ENCODE assay signal across 8 mouse cellular contexts in the genomic region with DNA sequence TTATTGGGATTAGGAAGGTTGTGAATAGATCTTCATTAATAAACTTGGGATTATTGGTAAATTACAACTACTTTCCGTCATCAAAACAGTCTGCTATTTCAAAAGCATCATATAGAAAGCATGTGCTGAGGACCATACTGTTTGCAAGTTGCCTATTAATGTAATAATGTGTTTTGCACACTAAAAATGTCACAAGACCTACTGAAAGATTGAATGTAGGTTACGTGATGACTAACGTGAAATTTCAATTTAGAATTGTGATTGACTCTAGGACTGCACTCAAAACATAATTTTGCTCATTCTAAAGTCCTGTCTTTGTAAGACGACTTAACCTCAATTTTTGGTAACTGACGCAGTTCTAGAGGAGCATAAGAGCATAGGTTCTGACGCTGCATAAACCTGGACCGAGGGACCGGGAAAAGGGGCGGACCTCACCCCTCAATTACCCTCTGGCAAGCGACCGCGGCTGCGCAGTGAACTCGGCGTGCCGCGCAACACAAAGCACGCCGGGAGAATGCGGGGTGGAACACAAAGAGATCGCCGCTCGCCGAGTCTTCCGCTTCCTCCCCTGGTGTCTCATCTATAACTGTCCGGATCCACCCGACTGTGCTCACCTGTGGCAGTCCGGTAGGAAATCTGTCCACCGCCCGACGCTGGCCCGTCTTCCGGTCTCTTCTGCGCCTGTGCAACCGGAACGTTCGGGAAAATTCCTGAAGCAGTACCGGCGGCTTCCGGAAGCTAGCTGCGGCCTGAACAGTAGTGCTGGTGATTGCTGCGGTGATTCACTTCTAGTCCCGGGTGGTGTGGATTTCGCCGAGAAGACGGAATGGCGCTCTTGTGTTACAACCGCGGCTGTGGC. TPM values are rescaled to one million over a fixed set of nuclear protein-coding genes. Genes with fewer than 3 reads are reported as not detected.
DNase-seq lines count a peak whose midpoint lies in the region; ATAC-seq and TF ChIP-seq lines count a peak whose summit lies in the region.

A gene (plus strand): TSS at position 555 of the 859 bp plus-strand sequence.

- ATAC-seq in heart, embryonic 15.5 days (replicated peaks; ENCODE audit: insufficient number of reproducible peaks, insufficient read depth, low FRiP score, low read depth), result peak; percentile 99
- peak; percentile 100 for ATAC-seq in liver, embryonic 14.5 days (ENCODE audit: insufficient read depth)
- ATAC-seq in neural tube, embryonic 11.5 days (ENCODE audit: insufficient read depth, low FRiP score, low TSS enrichment), result peak; percentile 98
- ATAC-seq in stomach, postnatal 0 days (ENCODE audit: low FRiP score, low TSS enrichment), result peak; percentile 100

- WGBS in forebrain, embryonic 10.5 days, result 4% methylated on average over 49 of the region's 49 CpGs
- 3% methylated on average over 49 of the region's 49 CpGs for WGBS in heart, embryonic 15.5 days
- 4% methylated on average over 49 of the region's 49 CpGs for WGBS in liver, embryonic 14.5 days (ENCODE audit: insufficient replicate concordance)
- 3% methylated on average over 49 of the region's 49 CpGs for WGBS in neural tube, embryonic 11.5 days
- WGBS in stomach, postnatal 0 days, result 3% methylated on average over 49 of the region's 49 CpGs

- peaks cover 13% of the 10 kb centered on the region for H3K36me3 ChIP-seq in forebrain, embryonic 10.5 days (replicated peaks)
- H3K36me3 ChIP-seq in heart, embryonic 15.5 days, result no peaks in the 10 kb centered on the region
- no peaks in the 10 kb centered on the region for H3K36me3 ChIP-seq in liver, embryonic 14.5 days (replicated peaks; ENCODE audit: control insufficient read depth, insufficient read depth, low read depth)
- no peaks in the 10 kb centered on the region for H3K36me3 ChIP-seq in neural tube, embryonic 11.5 days (ENCODE audit: control insufficient read depth, insufficient read depth, low read length)
- H3K36me3 ChIP-seq in stomach, postnatal 0 days (ENCODE audit: control insufficient read depth, insufficient read depth, low read length), result no peaks in the 10 kb centered on the region

- H3K4me1 ChIP-seq in forebrain, embryonic 10.5 days, result peaks cover 16% of the 10 kb centered on the region
- H3K4me1 ChIP-seq in heart, embryonic 15.5 days (replicated peaks), result peaks cover 8% of the 10 kb centered on the region
- H3K4me1 ChIP-seq in liver, embryonic 14.5 days (replicated peaks; ENCODE audit: control insufficient read depth in 2 of 2, insufficient read depth in 2 of 2, low read length in 1 of 2), result peaks cover 0 to 4% of the 10 kb centered on the region in 2 experiments; a peak in 2 of 4 replicates
- peaks cover 10% of the 10 kb centered on the region; the same call in 1 of the 2 replicates for H3K4me1 ChIP-seq in neural tube, embryonic 11.5 days (ENCODE audit: control insufficient read depth, insufficient read depth, low read length)
- no peaks in the 10 kb centered on the region; the same call in 1 of the 2 replicates for H3K4me1 ChIP-seq in stomach, postnatal 0 days (replicated peaks; ENCODE audit: control insufficient read depth, insufficient read depth)

- no peaks in the 10 kb centered on the region for H3K27me3 ChIP-seq in forebrain, embryonic 10.5 days (ENCODE audit: poor library complexity, severe bottlenecking)
- no peaks in the 10 kb centered on the region for H3K27me3 ChIP-seq in heart, embryonic 15.5 days
- H3K27me3 ChIP-seq in liver, embryonic 14.5 days (ENCODE audit: control insufficient read depth, insufficient read depth, low read length), result no peaks in the 10 kb centered on the region
- no peaks in the 10 kb centered on the region for H3K27me3 ChIP-seq in neural tube, embryonic 11.5 days (ENCODE audit: control insufficient read depth, insufficient read depth, low read length)
- no peaks in the 10 kb centered on the region for H3K27me3 ChIP-seq in stomach, postnatal 0 days (ENCODE audit: control insufficient read depth, insufficient read depth, low read length)

- H3K9me3 ChIP-seq in forebrain, embryonic 10.5 days, result no peaks in the 10 kb centered on the region
- H3K9me3 ChIP-seq in heart, embryonic 15.5 days (replicated peaks), result no peaks in the 10 kb centered on the region
- H3K9me3 ChIP-seq in liver, embryonic 14.5 days (ENCODE audit: control insufficient read depth, low read length), result no peaks in the 10 kb centered on the region
- no peaks in the 10 kb centered on the region for H3K9me3 ChIP-seq in neural tube, embryonic 11.5 days (ENCODE audit: control insufficient read depth, low read length)
- no peaks in the 10 kb centered on the region for H3K9me3 ChIP-seq in stomach, postnatal 0 days (ENCODE audit: control insufficient read depth, low read length)

- TF ChIP-seq EP300 in liver, embryonic 14.5 days (IDR thresholded peaks at IDR 0.05; ENCODE audit: low read depth), result no peak
- TF ChIP-seq EP300 in stomach, postnatal 0 days (optimal IDR thresholded peaks at IDR 0.05), result peak; percentile 49

- H3K4me2 ChIP-seq in heart, embryonic 15.5 days, result peak within 1 kb of the TSS; percentile 86
- H3K4me2 ChIP-seq in liver, embryonic 14.5 days (ENCODE audit: low read depth), result peak within 1 kb of the TSS; percentile 77
- H3K4me2 ChIP-seq in neural tube, embryonic 11.5 days (ENCODE audit: low read depth), result peak within 1 kb of the TSS; percentile 84
- H3K4me2 ChIP-seq in stomach, postnatal 0 days (replicated peaks; ENCODE audit: low read depth), result peak within 1 kb of the TSS; percentile 83

- peak within 1 kb of the TSS; percentile 83 for H3K4me3 ChIP-seq in forebrain, embryonic 10.5 days
- H3K4me3 ChIP-seq in heart, embryonic 15.5 days, result peak within 1 kb of the TSS; percentile 78
- peak within 1 kb of the TSS; percentile 84 to 90 for H3K4me3 ChIP-seq in liver, embryonic 14.5 days (ENCODE audit: insufficient read depth in 1 of 2, low read depth in 2 of 2, low read length in 2 of 2)
- H3K4me3 ChIP-seq in neural tube, embryonic 11.5 days (ENCODE audit: low read depth, low read length), result peak within 1 kb of the TSS; percentile 79
- peak within 1 kb of the TSS; percentile 86 for H3K4me3 ChIP-seq in stomach, postnatal 0 days (ENCODE audit: low read depth, low read length)

- TF ChIP-seq CTCF in liver, embryonic 14.5 days (IDR thresholded peaks at IDR 0.05; ENCODE audit: low read depth), result peak; percentile 32; the same call in 1 of the 2 replicates
- TF ChIP-seq CTCF in stomach, postnatal 0 days (IDR thresholded peaks at IDR 0.05; ENCODE audit: low read depth), result peak; percentile 54

- H3K27ac ChIP-seq in forebrain, embryonic 10.5 days, result peak within 1 kb of the TSS; percentile 96
- H3K27ac ChIP-seq in heart, embryonic 15.5 days, result peak within 1 kb of the TSS; percentile 85
- H3K27ac ChIP-seq in liver, embryonic 14.5 days, result peak within 1 kb of the TSS; percentile 70
- H3K27ac ChIP-seq in neural tube, embryonic 11.5 days (ENCODE audit: low read depth, low read length), result peak within 1 kb of the TSS; percentile 73
- peak within 1 kb of the TSS; percentile 90 for H3K27ac ChIP-seq in stomach, postnatal 0 days (replicated peaks)

- peak within 1 kb of the TSS; percentile 89 for H3K9ac ChIP-seq in heart, embryonic 15.5 days
- H3K9ac ChIP-seq in liver, embryonic 14.5 days (replicated peaks), result peak within 1 kb of the TSS; percentile 93
- H3K9ac ChIP-seq in neural tube, embryonic 11.5 days (ENCODE audit: low read length), result peak within 1 kb of the TSS; percentile 94
- H3K9ac ChIP-seq in stomach, postnatal 0 days (ENCODE audit: low read length), result peak within 1 kb of the TSS; percentile 94

- peak; percentile 89 to 92 for DNase-seq in CD8-positive naive resting alpha-beta T cell, adult 2 months (ENCODE audit: low read depth in 2 of 2, low spot score in 2 of 2)
- DNase-seq in c-Kit-positive CD71-negative TER-119-negative erythroid progenitor cells, embryonic 14.5 days (ENCODE audit: low read depth), result peak; percentile 85
- DNase-seq in forebrain, embryonic 10.5 days (ENCODE audit: extremely low spot score, low spot score), result peak; percentile 95
- DNase-seq in kidney, postnatal 25 days, result peak; percentile 95 to 97
- DNase-seq in liver, embryonic 14.5 days (ENCODE audit: low read depth in 3 of 3, low spot score in 3 of 3), result peak; percentile 86 to 91 (median 89)
- peak; percentile 96 for DNase-seq in neural tube, embryonic 11.5 days (ENCODE audit: low spot score)
- peak; percentile 96 for DNase-seq in stomach, postnatal 0 days (ENCODE audit: low spot score)

RNA-seq across cellular contexts. Expression of the gene that starts here (rescaled TPM):
- 130 and 160 TPM in 2 replicates for polyA plus RNA-seq in forebrain, embryonic 10.5 days (2016; fragmentation: Nextera tagmentation; extraction: Ambion mirVana)
- polyA plus RNA-seq in heart, embryonic 15.5 days (2015; fragmentation: Nextera tagmentation; extraction: Ambion mirVana), result 74.6 and 75.4 TPM in 2 replicates
- polyA plus RNA-seq in liver, embryonic 14.5 days (2012; rRNA removed), result 14.2 and 15.6 TPM in 2 replicates
- polyA plus RNA-seq in liver, embryonic 14.5 days (2014; fragmentation: Nextera tagmentation; extraction: Ambion mirVana), result 35.0 and 37.2 TPM in 2 replicates
- polyA plus RNA-seq in neural tube, embryonic 11.5 days (2014; fragmentation: Nextera tagmentation; extraction: Ambion mirVana), result 134 and 139 TPM in 2 replicates
- 32.7 and 39.4 TPM in 2 replicates for polyA plus RNA-seq in stomach, postnatal 0 days (2015; fragmentation: Nextera tagmentation; extraction: Ambion mirVana)

Comparison
In these comparisons a context has a peak if more than half of its experiments do, and no peak if none do; other contexts are left out.
1. Peak in every context shown above with its lines: DNase-seq, ATAC-seq, H3K4me3 ChIP-seq and H3K27ac ChIP-seq.